In the genomic region with DNA sequence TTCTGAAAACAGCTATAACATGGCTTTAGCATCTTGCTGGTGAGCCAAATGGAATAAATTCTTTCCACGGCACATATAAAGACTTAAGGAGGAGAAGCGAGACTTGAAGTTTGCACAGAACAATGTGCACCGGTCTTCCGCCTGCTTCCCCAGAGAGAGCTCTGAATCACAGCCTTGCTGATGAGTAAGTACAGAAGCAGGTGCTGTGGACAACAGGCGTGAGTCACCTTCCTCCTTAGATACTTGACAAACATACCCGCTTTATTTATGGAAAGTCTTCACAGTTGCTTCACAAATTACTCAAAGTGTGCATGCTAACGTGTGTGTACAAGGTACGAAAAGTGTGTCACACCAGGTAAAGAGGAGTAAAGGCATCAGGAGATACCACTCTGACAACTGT, we compare ENCODE assay signal across 13 mouse cellular contexts. TPM values are rescaled to one million over a fixed set of nuclear protein-coding genes. Genes with fewer than 3 reads are reported as not detected.
DNase-seq lines count a peak whose midpoint lies in the region; ATAC-seq and TF ChIP-seq lines count a peak whose summit lies in the region.
"Had no signal": no experiment of that assay in that cellular context is flagged by ENCODE, and none has a peak within 500 bp of the region (broad histone marks: within the 10 kb centered on the region; RNA-seq: fewer than 3 reads in every experiment).

No protein-coding gene starts in this region.

- peaks cover 57% of the 10 kb centered on the region for H3K4me1 ChIP-seq in lung, embryonic 15.5 days
- H3K4me1 ChIP-seq in CH12.LX (ENCODE audit: control insufficient read depth in 1 of 2, insufficient read depth in 2 of 2): peaks cover 0 to 32% of the 10 kb centered on the region in 2 experiments; a peak in 3 of 4 replicates
- H3K4me1 ChIP-seq: megakaryocyte, embryonic 14.5 days had no signal

- TF ChIP-seq CTCF in gastrocnemius, adult 2 months (IDR thresholded peaks at IDR 0.05): no peak
- TF ChIP-seq CTCF in CH12.LX (conservative IDR thresholded peaks at IDR 0.05 in 1 of 2, IDR thresholded peaks at IDR 0.05 in 1 of 2; ENCODE audit: low read depth in 2 of 2, low read length in 2 of 2): no peak

- WGBS in lung, embryonic 15.5 days: 85% methylated on average over 8 of the region's 8 CpGs

- TF ChIP-seq EP300 in CH12.LX (IDR thresholded peaks at IDR 0.05; ENCODE audit: low read length): peak; percentile 87

- dilution Hi-C loops in CH12.LX (cut with MboI; ENCODE audit: extremely low pct_ligation_motif_present, extremely low pct_unique_long_range_greater_than_20kb, low sequenced_read_pairs): no loop called here

- DNase-seq in gastrocnemius, adult 2 months: no peak
- DNase-seq in gastrocnemius, postnatal 4 days (ENCODE audit: low spot score in 2 of 2): no peak
- DNase-seq in lung, adult 18-20 months: no peak
- peak; percentile 84 for DNase-seq in CH12.LX (ENCODE audit: extremely low read depth)
- peak; percentile 52 to 63 for DNase-seq in right cerebral cortex, postnatal 36 days (ENCODE audit: low spot score in 2 of 2)
- DNase-seq in c-Kit-positive CD71-positive TER-119-positive erythroid progenitor cells, embryonic 14.5 days (ENCODE audit: low spot score): no peak
- DNase-seq: cerebellum, postnatal 36 days; forebrain, postnatal 0 days; heart, postnatal 14 days; kidney, postnatal 4 days had no signal

- intact Hi-C loops in gastrocnemius, adult 2 months (cut with DNase I): no loop called here

- no peak overlapping the region for H3K9ac ChIP-seq in lung, embryonic 15.5 days
- no peak overlapping the region for H3K9ac ChIP-seq in CH12.LX (ENCODE audit: insufficient read depth, low read depth)
- H3K9ac ChIP-seq: forebrain, postnatal 0 days; liver, embryonic 14.5 days had no signal

- H3K27me3 ChIP-seq in lung, embryonic 15.5 days: no peaks in the 10 kb centered on the region
- peaks cover 6% of the 10 kb centered on the region for H3K27me3 ChIP-seq in CH12.LX (replicated peaks)

- H3K9me3 ChIP-seq in lung, embryonic 15.5 days: no peaks in the 10 kb centered on the region
- no peaks in the 10 kb centered on the region for H3K9me3 ChIP-seq in CH12.LX (replicated peaks; ENCODE audit: low read length)
- H3K9me3 ChIP-seq: megakaryocyte, embryonic 14.5 days had no signal

- no peak for TF ChIP-seq POLR2A in CH12.LX (IDR thresholded peaks at IDR 0.05; ENCODE audit: low read depth, low read length)

- no peak for TF ChIP-seq RAD21 in CH12.LX (IDR thresholded peaks at IDR 0.05; ENCODE audit: low read depth, low read length)

- no peak overlapping the region for H3K4me2 ChIP-seq in lung, embryonic 15.5 days
- H3K4me2 ChIP-seq in CH12.LX (ENCODE audit: insufficient read depth, low read depth, poor library complexity, severe bottlenecking): no peak overlapping the region

- ATAC-seq in lung, embryonic 15.5 days (ENCODE audit: borderline replicate concordance, extremely low read depth, low FRiP score, low TSS enrichment): no peak
- ATAC-seq: forebrain, postnatal 0 days had no signal

- no peaks in the 10 kb centered on the region; the same call in 1 of the 2 replicates for H3K36me3 ChIP-seq in lung, embryonic 15.5 days
- H3K36me3 ChIP-seq in CH12.LX (replicated peaks in 1 of 2; ENCODE audit: control insufficient read depth in 1 of 2, insufficient read depth in 1 of 2, low read length in 1 of 2): no peaks in the 10 kb centered on the region

- H3K79me2 ChIP-seq in CH12.LX (replicated peaks; ENCODE audit: control insufficient read depth, extremely low read depth, insufficient read depth, poor library complexity, severe bottlenecking): no peaks in the 10 kb centered on the region

- peak overlapping the region; percentile 82 for H3K27ac ChIP-seq in gastrocnemius, adult 2 months
- peak overlapping the region; percentile 87; the same call in 1 of the 2 replicates for H3K27ac ChIP-seq in lung, embryonic 15.5 days
- no peak overlapping the region for H3K27ac ChIP-seq in CH12.LX (ENCODE audit: insufficient read depth, low read depth)
- H3K27ac ChIP-seq: liver, embryonic 14.5 days had no signal

- in situ Hi-C loops in CH12.LX (cut with MboI; ENCODE audit: low pct_ligation_motif_present, low pct_unique_long_range_greater_than_20kb, low sequenced_read_pairs): no loop called here

- H3K4me3 ChIP-seq in gastrocnemius, adult 2 months: no peak overlapping the region
- H3K4me3 ChIP-seq in lung, embryonic 15.5 days: no peak overlapping the region
- H3K4me3 ChIP-seq in CH12.LX (replicated peaks in 1 of 3; ENCODE audit: low read depth in 2 of 3, low read length in 2 of 3, poor library complexity in 1 of 3): no peak overlapping the region
- H3K4me3 ChIP-seq: megakaryocyte, embryonic 14.5 days had no signal

TF ChIP-seq in CH12.LX, 34 proteins besides CTCF, POLR2A, EP300 and RAD21:
- TF ChIP-seq CHD1 (IDR thresholded peaks at IDR 0.05; ENCODE audit: low read depth, low read length) (no peak), PAX5 (IDR thresholded peaks at IDR 0.05; ENCODE audit: low read length) (no peak), MYC (IDR thresholded peaks at IDR 0.05; ENCODE audit: low read depth, low read length) (0 out of 2 replicates have a peak, but pooled peaks have one; percentile 52), SMC3 (IDR thresholded peaks at IDR 0.05; ENCODE audit: low read depth, low read length) (no peak), MAX (IDR thresholded peaks at IDR 0.05; ENCODE audit: low read length) (peak; percentile 41; the same call in 1 of the 2 replicates), MAZ (IDR thresholded peaks at IDR 0.05; ENCODE audit: low read depth, low read length) (no peak), NRF1 (IDR thresholded peaks at IDR 0.05; ENCODE audit: low read depth, low read length) (no peak), MAFK (IDR thresholded peaks at IDR 0.05; ENCODE audit: insufficient replicate concordance, low read length) (0 out of 2 replicates have a peak, but pooled peaks have one; percentile 38), TCF12 (IDR thresholded peaks at IDR 0.05; ENCODE audit: low read depth, low read length) (peak; percentile 67), NELFE (IDR thresholded peaks at IDR 0.05; ENCODE audit: low read depth, low read length) (no peak), ZKSCAN1 (IDR thresholded peaks at IDR 0.05; ENCODE audit: borderline replicate concordance, low read depth, low read length) (no peak), IRF4 (IDR thresholded peaks at IDR 0.05; ENCODE audit: low read depth, low read length) (peak; percentile 66), ETS1 (conservative IDR thresholded peaks at IDR 0.05; ENCODE audit: low read depth, low read length) (peak; percentile 92), ZC3H11A (IDR thresholded peaks at IDR 0.05; ENCODE audit: low read depth, low read length) (no peak), UBTF (IDR thresholded peaks at IDR 0.05; ENCODE audit: low read depth, low read length) (no peak), KAT2A (IDR thresholded peaks at IDR 0.05; ENCODE audit: insufficient replicate concordance, low read length) (no peak), MEF2A (IDR thresholded peaks at IDR 0.05; ENCODE audit: borderline replicate concordance, low read depth, low read length) (peak; percentile 72), ZNF384 (IDR thresholded peaks at IDR 0.05; ENCODE audit: low read depth, low read length) (no peak), SIN3A (IDR thresholded peaks at IDR 0.05; ENCODE audit: low read length) (0 out of 2 replicates have a peak, but pooled peaks have one; percentile 48), GABPA (IDR thresholded peaks at IDR 0.05; ENCODE audit: insufficient replicate concordance, low read depth, low read length) (no peak), MXI1 (IDR thresholded peaks at IDR 0.05; ENCODE audit: low read depth, low read length) (peak; percentile 66; the same call in 1 of the 2 replicates), POLR2AphosphoS2 (IDR thresholded peaks at IDR 0.05; ENCODE audit: low read depth, low read length) (no peak), USF1 (IDR thresholded peaks at IDR 0.05; ENCODE audit: low read depth, low read length) (no peak), JUN (IDR thresholded peaks at IDR 0.05; ENCODE audit: insufficient read depth, low read depth, low read length) (peak; percentile 71), E2F4 (IDR thresholded peaks at IDR 0.05; ENCODE audit: insufficient replicate concordance, low read depth, low read length) (no peak), TBP (conservative IDR thresholded peaks at IDR 0.05; ENCODE audit: low read depth, low read length) (no peak), HCFC1 (IDR thresholded peaks at IDR 0.05; ENCODE audit: low read depth, low read length) (no peak), BHLHE40 (IDR thresholded peaks at IDR 0.05; ENCODE audit: low read depth, low read length) (peak; percentile 92), CHD2 (IDR thresholded peaks at IDR 0.05; ENCODE audit: low read length) (0 out of 2 replicates have a peak, but pooled peaks have one; percentile 23), ELF1 (IDR thresholded peaks at IDR 0.05; ENCODE audit: low read depth, low read length) (no peak), RCOR1 (conservative IDR thresholded peaks at IDR 0.05; ENCODE audit: low read depth, low read length) (0 out of 2 replicates have a peak, but pooled peaks have one; percentile 18), USF2 (conservative IDR thresholded peaks at IDR 0.05; ENCODE audit: low read depth, low read length) (no peak), JUND (conservative IDR thresholded peaks at IDR 0.05; ENCODE audit: low read depth, low read length) (peak; percentile 73), ZMIZ1 (IDR thresholded peaks at IDR 0.05; ENCODE audit: low read depth, low read length) (no peak)

RNA-seq across cellular contexts. Expression of a gene that starts 59.5 kb away (rescaled TPM):
- total RNA-seq in gastrocnemius, adult 2 months (2021): 100 to 1,000 TPM in 1 of 2 experiments, 10 to 100 TPM in 1; 73.3 to 117 TPM
- total RNA-seq in gastrocnemius, postnatal 4 days (2021): 1,000 to 10,000 TPM in 1 of 2 experiments, 100 to 1,000 TPM in 1; 969 to 1,074 TPM
- 335 and 360 TPM in 2 replicates for polyA plus RNA-seq in lung, embryonic 15.5 days (2015; fragmentation: Nextera tagmentation; extraction: Ambion mirVana)
- total RNA-seq in CH12.LX (2012; rRNA removed): 0.04 TPM in 1 of 2 replicates, not detected in the other
- total RNA-seq in CH12.LX (2014; rRNA removed): 0.13 and 0.36 TPM in 2 replicates
- polyA plus RNA-seq in CH12.LX (2012; ENCODE audit: insufficient read length, low read depth): 0.27 TPM in 1 of 2 replicates, not detected in the other

RNA-seq across cellular contexts. Expression of a gene that starts 59.5 kb away (rescaled TPM):
- 10 to 100 TPM; 51.3 to 69.5 TPM for total RNA-seq in gastrocnemius, adult 2 months (2021)
- 100 to 1,000 TPM; 480 to 481 TPM for total RNA-seq in gastrocnemius, postnatal 4 days (2021)
- polyA plus RNA-seq in lung, embryonic 15.5 days (2015; fragmentation: Nextera tagmentation; extraction: Ambion mirVana): 121 and 126 TPM in 2 replicates
- 0.04 TPM in 2 replicates for total RNA-seq in CH12.LX (2012; rRNA removed)
- total RNA-seq in CH12.LX (2014; rRNA removed): not detected in 2 replicates
- 0.07 and 0.11 TPM in 2 replicates for polyA plus RNA-seq in CH12.LX (2012; ENCODE audit: insufficient read length, low read depth)

Comparison
In these comparisons a context has a peak if more than half of its experiments do, and no peak if none do; other contexts are left out.
1. DNase-seq: peak in CH12.LX (single experiment) and right cerebral cortex, postnatal 36 days (2 of 2); none in gastrocnemius, adult 2 months (single experiment), gastrocnemius, postnatal 4 days (0 of 2), lung, adult 18-20 months (0 of 2) and c-Kit-positive CD71-positive TER-119-positive erythroid progenitor cells, embryonic 14.5 days (single experiment).
2. RNA of a gene that starts 59.5 kb away (total RNA-seq): 969 to 1,074 TPM in gastrocnemius, postnatal 4 days and 73.3 to 117 TPM in gastrocnemius, adult 2 months; 0.04 to 0.36 TPM in CH12.LX; every median in the first group is over 10 times any median in the second.
3. RNA of a gene that starts 59.5 kb away (total RNA-seq): 480 to 481 TPM in gastrocnemius, postnatal 4 days and 51.3 to 69.5 TPM in gastrocnemius, adult 2 months; 0.04 TPM in CH12.LX; every median in the first group is over 10 times any median in the second.